Mouse (Mus musculus) left cerebral cortex, postnatal 14 days (tissue): Measurements from ENCODE around the gene Slfn14. TPM values are rescaled to one million over a fixed set of nuclear protein-coding genes. Genes with fewer than 3 reads are reported as not detected.
A peak's percentile ranks its signal among the peaks of the same experiment; 100 is the strongest.
"Not testable (repeated sequence)": the region's sequence is repeated elsewhere in the genome, so short reads cannot be mapped to it uniquely, and the experiment has no call there.

ENCODE experiments used
- DNase-seq, 2 experiments: peaks; one replicate each; pipeline ENCODE4 v3.0.0; 2021 to 2022; ENCODE audit warnings: low spot score in 2 of 2, mixed read lengths in 1 of 2
- intact Hi-C: fragments of 180-260 bp; cut with DNase I; formaldehyde crosslinking; loops from one replicate; pipeline ENCODE4 v1.15.1; 2025
- long read RNA-seq, 2 experiments: library from polyadenylated mRNA; stranded (forward); transcript quantifications; one replicate each; pipeline ENCODE4 v2.0.0; 2021
- total RNA-seq, 2 experiments: library from RNA; stranded (reverse); gene quantifications; 2 replicates each; pipeline ENCODE4 v1.2.3; 2021

Slfn14 gene
- total RNA-seq = not detected
- long read RNA-seq, experiment 1 = 0 reads
- long read RNA-seq, experiment 2 = 0 reads

DNA sequence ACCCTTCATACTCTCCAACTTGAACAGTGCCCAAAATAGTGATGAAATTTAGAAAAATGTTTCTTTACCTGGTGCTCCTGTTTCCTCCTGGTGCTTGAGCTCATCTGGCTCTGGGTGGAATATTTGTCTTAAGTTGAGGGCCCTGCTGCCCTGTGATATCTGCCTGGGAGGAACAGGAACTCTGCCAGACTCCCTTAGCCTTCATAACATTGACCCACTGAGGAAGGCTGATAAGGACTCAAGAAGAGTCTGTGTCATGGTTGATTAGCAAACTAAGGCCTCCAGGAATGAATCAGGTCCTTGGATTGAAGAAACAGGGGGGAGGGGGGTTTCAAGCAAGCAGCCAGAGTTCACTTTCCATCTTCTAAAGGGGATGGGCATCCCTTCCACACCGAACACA, at the start of gene Slfn14:
TSS of gene Slfn14 (minus strand) at position 161 of the 400 bp plus-strand sequence.
- no peak for DNase-seq
- intact Hi-C loops = no loop called here

DNA sequence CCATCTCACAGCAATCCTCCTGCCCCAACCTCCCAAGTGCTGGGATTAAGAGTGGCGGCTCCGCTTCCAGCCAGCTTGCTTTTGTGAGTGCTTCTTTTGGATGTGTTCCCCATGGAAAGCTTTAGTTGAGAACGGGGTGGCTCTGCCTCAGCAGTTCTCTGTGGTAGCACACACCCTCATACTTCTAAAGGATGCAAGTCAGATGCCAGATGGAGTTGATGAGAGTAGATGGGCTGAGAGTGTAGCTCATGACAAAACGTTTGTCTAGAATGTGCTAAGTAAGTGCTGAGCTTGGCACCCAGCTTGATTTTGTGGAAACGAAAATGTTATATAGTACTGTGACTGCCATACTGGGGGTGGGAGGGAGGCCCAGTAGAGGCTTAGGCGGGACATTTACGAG, 49.3 kb upstream of the Slfn14 start:
- intact Hi-C loops = no loop called here
- peak; percentile 27 to 29 for DNase-seq

- intact Hi-C loops = loop anchor here (5.0 kb wide), 1 partner anchor 95 kb away; no protein-coding TSS in a partner anchor
- DNase-seq = peak; percentile 78 to 81
Observed at GRCm38 (mm10) chr11:83327427-83327826, 40.9 kb upstream of the Slfn14 start.

DNA sequence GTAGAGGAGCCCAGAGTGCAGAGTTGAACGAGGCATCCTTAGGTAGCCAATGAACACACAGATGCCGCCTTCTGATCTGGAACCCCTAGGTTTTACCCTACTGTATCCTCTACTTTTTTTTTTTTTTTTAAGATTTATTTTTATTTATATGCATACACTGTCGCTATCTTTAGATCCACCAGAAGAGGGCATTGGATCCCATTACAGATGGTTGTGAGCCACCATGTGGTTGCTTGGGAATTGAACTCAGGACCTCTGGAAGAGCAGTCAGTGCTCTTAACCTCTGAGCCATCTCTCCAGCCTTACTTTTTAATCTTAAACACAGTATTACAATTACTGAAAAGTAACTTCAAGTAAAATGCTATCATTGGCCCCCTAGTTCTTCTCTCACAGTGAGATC, 40.2 kb upstream of the Slfn14 start:
- intact Hi-C loops = loop anchor here (5.0 kb wide), 1 partner anchor 96 kb away; no protein-coding TSS in a partner anchor
- not testable (repeated sequence) for DNase-seq

GRCm38 (mm10) chr11:83319048-83319447, 32.5 kb upstream of the Slfn14 start:
- no peak for DNase-seq
- intact Hi-C loops = no loop called here

GRCm38 (mm10) chr11:83312471-83312870, 25.9 kb upstream of the Slfn14 start:
- intact Hi-C loops = no loop called here
- DNase-seq = peak; percentile 50 to 60

DNA sequence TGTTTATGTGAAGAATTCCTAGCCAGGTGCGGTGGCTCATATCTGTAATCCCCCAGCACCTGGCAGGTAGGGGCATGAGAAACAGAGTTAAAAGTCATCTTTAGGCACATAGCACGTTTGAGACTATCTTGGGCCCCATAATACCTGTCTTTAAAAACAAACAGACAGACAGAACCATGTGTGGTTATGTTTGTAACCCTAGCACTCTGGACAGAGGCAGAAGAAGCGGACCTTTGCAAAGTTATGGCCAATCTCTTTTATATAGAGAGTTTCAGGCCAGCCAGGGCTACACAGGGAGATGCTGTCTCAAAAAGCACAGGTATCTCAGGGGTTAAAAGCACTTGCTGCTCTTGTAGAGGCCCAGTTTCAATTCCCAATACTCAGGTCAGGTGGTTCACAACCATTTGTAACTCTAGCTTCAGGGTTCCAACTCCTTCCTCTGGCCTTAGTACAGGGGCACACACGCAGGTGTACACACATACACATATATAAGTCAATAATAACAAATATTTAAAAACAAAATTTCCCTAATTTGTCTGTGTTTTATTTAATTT, 20.3 kb upstream of the Slfn14 start:
- DNase-seq = no peak
- intact Hi-C loops = no loop called here

- DNase-seq = no peak
- intact Hi-C loops = no loop called here
Observed at GRCm38 (mm10) chr11:83304485-83304884, 18.0 kb upstream of the Slfn14 start.

DNA sequence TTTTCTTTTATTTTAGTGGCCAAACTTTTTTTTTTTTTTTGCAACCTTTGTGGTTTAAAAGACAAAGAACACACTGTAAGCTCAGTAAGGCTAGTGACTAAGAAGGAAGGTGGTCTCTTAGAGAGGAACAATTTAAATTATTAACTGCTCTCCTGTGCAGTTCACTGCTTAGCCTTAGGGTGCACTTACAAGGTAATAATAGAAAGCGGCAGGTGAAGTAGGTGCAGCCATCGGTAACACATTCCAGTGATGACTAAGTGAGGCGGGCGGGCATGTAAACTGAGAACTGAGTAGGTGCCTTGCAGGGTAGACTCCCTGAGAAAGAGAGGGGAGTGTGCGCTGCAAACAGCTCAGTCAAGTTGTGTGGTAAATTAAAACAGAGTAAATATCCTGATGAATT, 17.2 kb upstream of the Slfn14 start:
- no peak for DNase-seq
- intact Hi-C loops = no loop called here

DNA sequence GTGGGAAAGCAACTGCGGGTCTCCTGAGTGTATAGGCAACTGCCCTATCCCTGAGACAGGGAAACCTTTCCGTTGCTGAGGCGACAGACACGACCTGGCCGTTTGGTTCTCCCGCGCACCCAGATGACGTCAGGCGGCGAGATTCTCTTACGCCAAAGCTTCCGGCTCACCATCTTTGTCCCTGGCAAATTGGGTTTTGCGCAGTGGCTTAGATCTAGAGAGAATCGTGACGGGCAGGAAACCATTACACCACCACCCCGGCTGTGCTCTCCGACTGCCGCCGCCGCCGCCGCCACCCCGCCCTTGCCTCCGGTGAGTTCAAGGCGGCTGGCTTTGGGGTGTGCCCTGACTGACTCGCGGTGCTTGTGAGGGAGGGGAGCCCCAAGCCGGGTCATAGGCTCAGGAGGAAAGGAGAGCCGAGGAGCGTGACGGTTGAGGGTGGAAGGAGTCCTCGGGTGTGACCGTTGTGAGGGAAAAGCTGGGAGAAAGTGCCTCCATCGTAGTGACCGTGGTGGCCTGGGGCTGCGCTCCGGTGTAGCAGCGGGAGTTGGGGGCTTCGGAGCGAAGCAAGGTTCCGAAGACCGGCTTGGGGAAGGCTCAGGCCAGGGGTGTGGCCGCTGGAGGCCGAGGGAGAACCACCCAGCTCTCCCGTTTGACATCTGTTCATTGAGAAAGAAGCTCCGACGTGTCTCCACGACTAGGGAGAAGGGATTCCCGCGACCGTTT, 16.2 kb upstream of the Slfn14 start, which contains the start of gene Pex12:
TSS of gene Pex12 (minus strand) at position 61 of the 726 bp plus-strand sequence.
- DNase-seq = peak; percentile 95 to 97

GRCm38 (mm10) chr11:83302124-83302523, 15.6 kb upstream of the Slfn14 start:
- intact Hi-C loops = no loop called here
- DNase-seq = no peak

More for the DNA sequence above, 16.2 kb upstream of the Slfn14 start, which contains the start of gene Pex12:
- intact Hi-C loops = no loop called here

DNA sequence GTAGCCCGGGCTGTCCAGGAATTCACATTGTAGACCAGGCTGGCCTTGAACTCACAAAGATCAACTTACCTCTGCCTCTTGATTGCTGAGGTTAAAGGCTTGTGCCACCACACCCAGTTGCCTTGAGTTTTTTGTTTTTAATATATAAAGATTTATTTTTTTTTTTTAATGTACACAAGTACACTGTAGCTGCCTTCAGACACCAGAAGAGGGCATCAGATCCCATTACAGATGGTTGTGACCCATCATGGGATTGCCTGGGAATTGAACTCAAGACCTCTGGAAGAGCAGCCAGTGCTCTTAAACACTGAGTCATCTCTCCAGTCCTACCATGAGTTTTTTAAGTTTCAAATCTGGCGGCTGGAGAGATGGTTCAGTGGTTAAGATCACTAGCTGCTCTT, 14.9 kb upstream of the Slfn14 start:
- intact Hi-C loops = no loop called here
- DNase-seq = no peak

GRCm38 (mm10) chr11:83299724-83300123, 13.2 kb upstream of the Slfn14 start:
- DNase-seq = no peak
- intact Hi-C loops = no loop called here

DNA sequence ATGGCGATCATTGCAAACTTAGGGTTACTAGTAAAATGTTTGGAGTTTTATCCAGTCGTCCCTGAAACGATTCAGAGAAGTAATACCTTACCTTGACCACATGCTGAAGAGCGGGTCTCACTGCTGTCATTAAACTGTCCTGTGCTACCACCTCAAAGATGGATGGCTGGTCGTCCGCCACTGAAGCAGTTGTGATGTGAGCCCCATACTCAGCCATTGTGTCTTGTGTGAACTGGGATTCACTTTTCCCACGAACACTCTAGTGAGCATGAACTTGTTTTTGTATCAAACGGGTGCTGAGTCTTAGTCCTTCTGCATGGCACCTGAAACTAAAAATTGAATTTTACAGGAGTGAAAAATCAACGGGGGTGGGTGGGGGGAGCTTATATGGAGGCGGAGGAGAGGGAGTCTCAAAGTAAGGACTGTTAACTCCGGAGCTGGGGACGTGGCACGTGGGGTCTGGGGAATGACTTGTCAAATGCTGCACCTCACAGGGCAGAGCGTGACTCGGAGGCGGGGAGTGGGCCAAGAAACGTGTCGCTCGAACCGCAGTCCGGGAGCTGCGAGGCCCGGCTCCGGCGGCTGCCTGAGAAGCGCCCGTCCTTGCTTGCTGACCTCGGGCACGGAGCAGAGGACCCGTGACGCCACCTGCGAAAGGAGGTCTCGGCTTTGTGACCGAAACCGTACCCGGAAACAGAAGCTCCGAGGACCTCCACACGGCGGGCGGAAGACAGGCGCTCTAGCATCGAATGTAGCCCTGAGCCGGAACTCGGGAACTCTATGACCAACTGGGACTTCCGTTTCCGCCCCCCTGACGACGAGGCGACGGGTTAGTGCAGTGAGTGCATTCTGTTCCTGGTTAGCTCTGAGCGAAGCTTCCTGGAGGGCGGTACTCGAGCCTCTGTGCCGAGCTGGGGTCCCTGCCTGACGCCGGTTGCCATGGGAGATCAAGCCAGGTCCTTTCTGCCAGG, 12.0 kb upstream of the Slfn14 start, which contains the start of gene Ap2b1:
TSS of gene Ap2b1 (plus strand) at position 800 of the 971 bp plus-strand sequence.
- intact Hi-C loops = no loop called here
- peak; percentile 94 to 95 for DNase-seq

- intact Hi-C loops = no loop called here
- no peak for DNase-seq
Observed at GRCm38 (mm10) chr11:83297816-83298215, 11.3 kb upstream of the Slfn14 start.

DNA sequence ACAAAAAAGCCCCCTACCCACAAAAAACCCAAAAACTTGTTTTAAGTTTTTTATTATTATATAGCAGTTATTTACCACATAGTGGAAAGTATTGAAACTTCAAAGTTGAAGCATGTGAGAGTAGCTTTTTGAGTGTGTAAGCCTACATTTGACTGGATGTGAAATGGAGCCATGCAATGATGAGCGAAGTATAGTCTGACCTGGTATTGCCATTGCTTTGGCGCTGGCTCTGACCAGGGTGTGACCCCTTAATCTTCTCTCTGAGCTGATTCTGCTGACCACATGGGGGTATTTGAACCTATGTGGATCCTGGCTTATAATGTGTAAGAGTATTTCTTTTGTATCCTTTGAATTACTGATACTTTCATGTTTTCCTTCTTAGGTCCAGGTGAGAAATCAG, 7.6 kb upstream of the Slfn14 start:
- intact Hi-C loops = no loop called here
- no peak for DNase-seq

DNA sequence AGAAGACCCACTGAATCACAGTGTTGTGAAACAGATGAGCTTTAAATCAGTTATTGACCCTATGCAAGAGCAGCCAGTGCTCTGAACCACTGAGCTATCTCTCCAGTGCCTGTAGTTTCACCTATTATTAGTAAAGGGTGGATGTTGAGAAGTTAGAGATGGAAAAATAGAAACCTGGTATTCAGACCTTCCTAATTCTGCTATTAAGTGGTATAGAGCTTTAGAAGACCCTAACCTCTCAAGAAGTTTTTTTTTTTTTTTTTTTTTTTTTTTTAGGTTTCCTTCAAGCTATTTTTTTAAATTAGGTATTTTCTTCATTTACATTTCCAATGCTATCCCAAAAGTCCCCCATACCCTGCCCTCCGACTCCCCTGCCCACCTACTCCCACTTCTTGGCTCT, 6.7 kb upstream of the Slfn14 start:
- DNase-seq = no peak
- intact Hi-C loops = no loop called here

DNA sequence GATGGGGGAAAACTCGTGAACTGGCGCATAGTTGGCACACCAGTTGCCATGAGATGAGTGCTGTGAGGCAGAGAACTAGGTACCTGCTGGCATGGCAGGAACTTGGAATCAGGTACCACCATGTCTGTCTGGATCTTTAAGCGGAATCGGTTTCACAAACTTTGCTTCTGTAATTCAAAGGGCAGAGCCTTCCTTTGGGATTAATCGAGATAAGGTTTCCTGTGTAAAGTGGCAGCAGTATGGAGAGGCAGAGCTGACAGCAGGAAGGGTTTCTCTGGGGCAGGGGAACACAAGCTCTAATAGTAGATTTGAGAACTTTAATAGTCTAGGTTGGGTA, 5.7 kb upstream of the Slfn14 start:
- no peak for DNase-seq
- intact Hi-C loops = no loop called here

DNA sequence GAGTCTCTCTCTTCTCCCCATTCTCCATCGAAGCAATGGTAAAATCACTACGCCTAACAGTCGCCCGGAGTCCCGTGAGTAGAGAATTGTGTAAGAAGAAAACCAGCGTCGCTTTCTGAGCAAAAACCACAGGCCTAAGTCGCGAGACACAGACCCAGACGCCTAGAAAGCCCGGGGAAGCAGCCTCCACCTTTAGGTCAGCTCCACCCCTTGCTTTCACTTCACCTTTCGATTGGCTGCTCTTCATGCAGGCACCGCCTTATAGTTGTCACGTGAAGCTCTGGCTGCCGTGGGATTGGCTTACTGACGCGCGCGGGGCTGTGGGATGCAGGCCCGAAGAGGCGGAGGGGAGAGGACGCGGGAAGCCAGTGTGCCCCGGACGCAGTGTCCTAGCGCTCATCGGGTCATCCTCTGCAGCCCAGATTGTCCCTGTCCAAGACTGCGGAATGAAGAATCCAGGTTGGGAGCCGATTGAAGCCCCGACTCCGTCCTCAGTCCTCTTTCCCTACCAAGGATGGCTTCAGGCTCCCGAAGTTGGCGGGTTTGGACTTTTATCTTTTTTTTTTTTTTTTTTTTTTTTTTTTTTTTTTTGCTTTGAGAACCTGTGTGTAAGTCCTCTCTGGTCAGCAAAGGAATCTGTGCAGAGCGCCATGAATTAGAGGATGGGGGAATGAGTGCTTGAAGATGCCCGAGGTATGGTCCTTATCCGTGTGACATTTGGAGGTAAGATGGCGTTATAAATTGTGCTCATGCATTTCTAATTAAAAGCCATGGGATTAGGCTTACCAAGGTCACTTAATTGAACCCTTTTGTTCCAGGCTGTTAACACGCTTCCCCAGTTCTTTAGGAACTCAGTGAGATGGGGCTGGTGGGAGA, 5.1 kb upstream of the Slfn14 start:
- intact Hi-C loops = no loop called here

More for the DNA sequence above, 5.1 kb upstream of the Slfn14 start:
- DNase-seq = peak; percentile 95 to 97
